Mouse (Mus musculus) embryo, embryonic 10.5 days (tissue): Measurements from ENCODE around the gene Prph.

Experiments used
- DNase-seq: peaks from one replicate; pipeline ENCODE4 v3.0.0-alpha.2; 2015; ENCODE audit warnings: low spot score

Gene Prph

GRCm38 (mm10) chr15:99076011-99076410 is 21.0 kb downstream of the Prph start:
- peak; percentile 72 for DNase-seq

GRCm38 (mm10) chr15:99078181-99078910 is 23.4 kb downstream of the Prph start:
- no peak for DNase-seq

- no peak for DNase-seq
Measured at GRCm38 (mm10) chr15:99079804-99080203, 24.8 kb downstream of the Prph start.

- DNase-seq = no peak
Measured at GRCm38 (mm10) chr15:99082322-99082721, 27.3 kb downstream of the Prph start.

GRCm38 (mm10) chr15:99082840-99083239 is 27.9 kb downstream of the Prph start:
- DNase-seq = no peak

- peak; percentile 73 for DNase-seq
Measured at GRCm38 (mm10) chr15:99083258-99083657, 28.3 kb downstream of the Prph start.

- DNase-seq = peak; percentile 54
Measured at GRCm38 (mm10) chr15:99083867-99084557, 29.0 kb downstream of the Prph start.

- no peak for DNase-seq
Measured at GRCm38 (mm10) chr15:99084618-99085017, 29.6 kb downstream of the Prph start.

GRCm38 (mm10) chr15:99085997-99086396 is 31.0 kb downstream of the Prph start:
- DNase-seq = no peak

- peak; percentile 57 for DNase-seq
Measured at GRCm38 (mm10) chr15:99087253-99088075, 32.5 kb downstream of the Prph start, which contains the start of gene C1ql4. C1ql4 (minus strand) TSS chr15:99087817.

GRCm38 (mm10) chr15:99088292-99088691 is 33.3 kb downstream of the Prph start:
- DNase-seq = peak; percentile 87

GRCm38 (mm10) chr15:99089069-99089468 is 34.1 kb downstream of the Prph start:
- DNase-seq = no peak

- DNase-seq = no peak
Measured at GRCm38 (mm10) chr15:99092870-99093269, 37.9 kb downstream of the Prph start, which contains the start of gene Dnajc22. Dnajc22 (plus strand) TSS chr15:99093170.

- DNase-seq = peak; percentile 84
Measured at GRCm38 (mm10) chr15:99093291-99094258, 38.6 kb downstream of the Prph start.

- peak; percentile 76 for DNase-seq
Measured at GRCm38 (mm10) chr15:99094631-99095270, 39.8 kb downstream of the Prph start.

GRCm38 (mm10) chr15:99095356-99095755 is 40.4 kb downstream of the Prph start:
- no peak for DNase-seq

GRCm38 (mm10) chr15:99096061-99096793 is 41.3 kb downstream of the Prph start:
- DNase-seq = no peak

- DNase-seq = no peak
Measured at GRCm38 (mm10) chr15:99096831-99097500, 42.0 kb downstream of the Prph start.

GRCm38 (mm10) chr15:99097840-99098492 is 43.0 kb downstream of the Prph start:
- no peak for DNase-seq
